Mouse (Mus musculus) lung, embryonic 14.5 days (tissue): ENCODE data around the gene Cd3g. TPM values are rescaled to one million over a fixed set of nuclear protein-coding genes. Genes with fewer than 3 reads are reported as not detected.

Experiments
- ATAC-seq: fragments of 200-750 bp; cut with Nextera tagmentation; 2 replicates; pipeline ENCODE4 v1.8.0; 2017; ENCODE audit warnings: mild to moderate bottlenecking, moderate TSS enrichment, moderate library complexity; ENCODE audit not compliant: insufficient read depth
- DNase-seq: peaks from one replicate; pipeline ENCODE4 v3.0.0-alpha.2; 2015
- H3K27ac ChIP-seq: fragments of 300-500 bp; sonication (generic); 2 replicates; pipeline ENCODE4 v1.5.1; 2014; ENCODE audit warnings: low read depth, mild to moderate bottlenecking, moderate library complexity
- H3K27me3 ChIP-seq: fragments of 300-500 bp; sonication (generic); 2 replicates; pipeline ENCODE4 v1.6.1; 2014; ENCODE audit warnings: low read length, control low read depth; ENCODE audit not compliant: insufficient read depth
- H3K36me3 ChIP-seq: fragments of 300-500 bp; sonication (generic); 2 replicates; pipeline ENCODE4 v1.6.1; 2014; ENCODE audit warnings: control low read depth; ENCODE audit not compliant: insufficient read depth
- H3K4me1 ChIP-seq: fragments of 300-500 bp; sonication (generic); 2 replicates; pipeline ENCODE4 v1.6.1; 2014; ENCODE audit warnings: antibody characterized with exemption, control low read depth; ENCODE audit not compliant: insufficient read depth
- H3K4me2 ChIP-seq: fragments of 300-500 bp; sonication (generic); 2 replicates; pipeline ENCODE4 v1.6.1; 2014; ENCODE audit warnings: mild to moderate bottlenecking
- H3K4me3 ChIP-seq: fragments of 300-500 bp; sonication (generic); 2 replicates; pipeline ENCODE4 v1.5.1; 2014; ENCODE audit warnings: low read depth, low read length
- H3K9ac ChIP-seq: fragments of 300-500 bp; sonication (generic); 2 replicates; pipeline ENCODE4 v1.6.1; 2014
- H3K9me3 ChIP-seq: fragments of 300-500 bp; sonication (generic); 2 replicates; pipeline ENCODE4 v1.6.1; 2016; ENCODE audit warnings: low read depth, low read length, control low read depth
- CTCF ChIP-seq: IDR thresholded peaks from 2 replicates; pipeline ENCODE4 v1.5.1; 2016; ENCODE audit warnings: antibody characterized with exemption, low read depth
- WGBS: fragments of 180-500 bp; shearing (Covaris S2); extraction: QIAGEN DNeasy Blood & Tissue Kit; methylation state at CpG from one replicate; pipeline ENCODE4 v1.1.7; 2014; 5-methylcytosine and 5-hydroxymethylcytosine counted together
- polyA plus RNA-seq: library from polyadenylated mRNA; unstranded; fragments of >200 nt; fragmentation: Nextera tagmentation; extraction: Ambion mirVana; gene quantifications from 2 replicates; pipeline ENCODE4 v1.2.1, GENCODE M21; 2014

Cd3g gene
- polyA plus RNA-seq, 1 experiment from 2014 or later: 0.34 TPM

DNA sequence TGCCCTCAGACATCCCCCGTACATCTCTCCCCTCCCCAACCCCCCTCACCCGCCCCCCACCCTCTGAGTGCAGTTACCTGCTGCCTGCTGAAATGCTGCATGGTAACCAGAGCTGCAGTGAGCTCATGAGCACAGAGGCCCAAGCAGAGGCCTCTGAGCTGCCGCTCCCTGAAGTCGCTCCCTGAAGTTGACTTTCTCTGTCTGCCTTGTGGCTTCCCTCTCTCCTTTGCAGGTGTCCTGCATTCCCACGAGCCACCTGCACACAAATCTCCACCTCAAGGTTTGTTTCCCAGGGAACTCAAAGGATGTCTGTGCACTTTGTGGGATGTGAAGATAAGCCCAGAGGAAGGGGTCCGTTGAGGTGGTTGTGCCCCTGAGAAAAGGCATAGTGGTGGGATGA lies 31.1 kb upstream of the Cd3g start:
- H3K4me3 ChIP-seq: no peak overlapping the region
- no peaks in the 10 kb centered on the region for H3K27me3 ChIP-seq
- DNase-seq (no peak), ATAC-seq (no peak)
- no peaks in the 10 kb centered on the region for H3K4me1 ChIP-seq
- no peak overlapping the region for H3K4me2 ChIP-seq
- H3K36me3 ChIP-seq: no peaks in the 10 kb centered on the region
- H3K27ac ChIP-seq: no peak overlapping the region
- no peak for TF ChIP-seq CTCF
- H3K9ac ChIP-seq: no peak overlapping the region
- no peaks in the 10 kb centered on the region for H3K9me3 ChIP-seq
- WGBS: 35% methylated on average over 6 of the region's 6 CpGs

DNA sequence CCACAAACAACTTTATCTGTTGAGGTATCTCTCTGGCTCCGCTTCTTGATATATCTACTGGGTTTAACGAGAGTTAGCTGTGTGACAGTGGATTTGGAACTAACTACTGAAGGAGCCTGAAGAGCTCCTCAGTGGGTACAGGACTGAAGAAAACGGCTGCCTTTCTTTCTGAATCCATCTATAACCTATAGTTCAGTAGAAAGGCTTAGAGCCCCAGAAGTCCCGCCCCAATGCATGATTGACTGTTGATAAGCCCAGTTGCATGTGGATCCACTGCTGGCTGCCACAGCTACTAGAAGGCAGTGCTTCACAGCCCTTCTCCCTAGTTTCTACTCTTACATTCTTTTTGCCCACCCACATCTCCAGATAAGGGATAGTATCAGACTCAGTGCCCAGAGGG lies 30.2 kb upstream of the Cd3g start:
- Histone ChIP-seq H3K4me3 (no peak overlapping the region), H3K9me3 (no peaks in the 10 kb centered on the region), H3K27ac (no peak overlapping the region), H3K9ac (no peak overlapping the region), H3K4me1 (no peaks in the 10 kb centered on the region), H3K36me3 (no peaks in the 10 kb centered on the region), H3K27me3 (no peaks in the 10 kb centered on the region), H3K4me2 (no peak overlapping the region)
- WGBS: 62% methylated on average over 4 of the region's 4 CpGs
- ATAC-seq: no peak
- TF ChIP-seq CTCF: no peak
- DNase-seq: peak; percentile 7

DNA sequence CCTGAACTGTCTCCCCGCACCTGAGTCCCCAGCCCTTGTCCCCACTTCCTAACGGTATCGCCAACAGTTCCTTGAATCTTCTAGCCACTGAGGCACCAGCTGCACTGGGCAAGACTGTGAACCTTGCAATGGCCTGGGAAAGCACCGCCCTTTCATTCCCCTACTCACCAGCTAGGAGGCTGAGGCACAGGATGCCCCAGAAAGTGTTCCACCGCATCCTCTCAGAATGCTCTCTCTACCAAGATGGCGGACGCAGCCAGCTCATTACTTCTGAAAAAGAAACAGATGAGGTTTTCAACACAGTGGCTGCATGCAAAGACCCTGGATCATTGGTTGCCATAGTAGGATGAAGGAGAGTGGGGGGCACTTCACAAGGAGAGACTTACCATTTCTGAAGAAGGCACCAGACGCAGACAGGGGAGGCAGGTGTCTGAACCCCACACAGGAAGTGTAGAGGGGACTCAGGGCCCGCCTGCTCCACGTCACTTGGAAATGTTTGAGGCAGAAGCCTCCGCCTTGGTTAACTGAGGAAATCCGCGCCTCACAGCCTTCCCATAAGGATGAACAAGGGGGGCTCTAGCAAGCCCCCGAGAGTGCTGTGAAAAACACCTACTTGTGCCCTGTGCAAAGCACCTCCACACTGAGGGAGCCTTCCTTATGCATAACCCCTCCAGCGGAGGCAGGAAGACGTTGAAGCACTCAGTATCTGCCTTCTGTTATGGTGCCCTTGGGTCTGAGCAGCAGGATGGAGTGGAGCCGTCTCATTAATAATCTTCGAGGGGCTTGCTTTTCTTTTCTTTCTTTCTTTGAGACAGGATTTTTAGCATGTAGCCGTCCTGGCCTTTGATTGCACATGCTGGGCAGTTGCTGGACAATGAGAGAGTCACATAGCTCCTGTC lies 29.2 kb upstream of the Cd3g start, which contains the start of gene Cd3e:
Gene Cd3e (minus strand): TSS at position 448 of the 899 bp plus-strand sequence.
- Histone ChIP-seq H3K9me3 (no peaks in the 10 kb centered on the region), H3K27ac (no peak within 1 kb of the TSS), H3K9ac (no peak within 1 kb of the TSS), H3K4me1 (no peaks in the 10 kb centered on the region), H3K4me3 (no peak within 1 kb of the TSS), H3K27me3 (no peaks in the 10 kb centered on the region), H3K36me3 (no peaks in the 10 kb centered on the region), H3K4me2 (no peak within 1 kb of the TSS)
- no peak for ATAC-seq
- DNase-seq: no peak
- no peak for TF ChIP-seq CTCF
- WGBS: 82% methylated on average over 19 of the region's 19 CpGs

DNA sequence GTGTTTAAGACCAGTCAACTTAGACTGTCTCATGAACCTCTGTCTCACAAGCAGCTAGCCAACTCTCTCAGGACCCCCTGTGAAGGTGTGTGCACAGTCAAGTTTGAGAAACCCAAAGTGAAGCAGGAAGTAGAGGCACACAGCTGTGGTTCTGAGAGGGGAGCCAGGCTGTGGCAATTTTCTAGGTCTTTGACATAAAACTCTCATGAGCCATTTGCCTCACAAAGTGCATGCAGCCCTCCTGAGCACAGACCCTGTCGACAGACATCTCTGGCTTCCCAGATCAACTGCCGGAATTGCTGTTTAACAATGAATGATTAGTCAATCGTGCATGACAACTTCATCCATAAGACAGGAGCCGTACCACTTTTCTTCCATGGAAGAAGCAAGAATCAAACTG lies 28.1 kb upstream of the Cd3g start:
- Histone ChIP-seq H3K4me2 (no peak overlapping the region), H3K27ac (no peak overlapping the region), H3K4me3 (no peak overlapping the region), H3K4me1 (no peaks in the 10 kb centered on the region), H3K27me3 (no peaks in the 10 kb centered on the region), H3K36me3 (no peaks in the 10 kb centered on the region), H3K9ac (no peak overlapping the region), H3K9me3 (no peaks in the 10 kb centered on the region)
- no peak for ATAC-seq
- 72% methylated on average over 4 of the region's 4 CpGs for WGBS
- TF ChIP-seq CTCF: no peak
- no peak for DNase-seq

DNA sequence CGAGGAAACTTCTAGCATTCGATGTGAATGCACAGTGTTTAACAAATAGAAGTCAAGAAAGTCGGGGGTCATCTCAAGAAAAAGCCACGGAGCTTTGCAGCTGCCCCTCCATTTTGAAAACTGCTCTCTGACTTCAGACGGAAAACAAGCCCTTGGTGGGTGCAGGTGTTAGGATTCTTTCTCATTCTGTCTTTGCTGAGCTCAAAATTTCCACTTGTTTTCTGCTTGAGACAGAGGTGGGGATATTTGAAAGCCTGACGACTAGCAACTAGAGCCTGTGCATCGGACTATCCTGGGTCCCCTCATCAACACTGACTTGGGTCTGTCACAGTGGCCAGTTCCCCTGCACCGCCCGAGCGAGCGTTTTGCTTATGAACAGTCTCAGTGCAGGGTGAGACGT lies 27.2 kb upstream of the Cd3g start:
- Histone ChIP-seq H3K27me3 (no peaks in the 10 kb centered on the region), H3K4me2 (no peak overlapping the region), H3K27ac (no peak overlapping the region), H3K9me3 (no peaks in the 10 kb centered on the region), H3K36me3 (no peaks in the 10 kb centered on the region), H3K4me1 (no peaks in the 10 kb centered on the region), H3K4me3 (no peak overlapping the region), H3K9ac (no peak overlapping the region)
- 64% methylated on average over 12 of the region's 12 CpGs for WGBS
- ATAC-seq (no peak), DNase-seq (no peak)
- no peak for TF ChIP-seq CTCF

DNA sequence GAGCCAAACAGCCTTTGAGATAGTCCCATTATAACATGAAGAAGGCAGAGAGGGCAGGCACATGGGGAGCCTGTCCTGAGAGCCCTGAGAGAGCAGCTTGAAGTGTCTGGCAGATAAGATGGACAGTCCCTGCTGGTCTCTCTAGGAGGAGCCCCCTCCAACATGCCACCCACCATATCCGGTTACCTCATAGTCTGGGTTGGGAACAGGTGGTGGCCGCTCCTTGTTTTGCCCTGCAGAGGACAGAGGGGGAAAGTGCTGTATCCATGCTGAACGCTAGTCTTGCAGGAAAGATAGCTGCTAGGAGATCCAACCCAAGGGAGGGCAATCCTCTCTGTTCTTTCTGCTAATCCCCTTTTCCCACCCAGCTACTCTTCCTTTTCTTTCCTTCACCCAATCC lies 20.0 kb upstream of the Cd3g start:
- Histone ChIP-seq H3K9ac (no peak overlapping the region), H3K27me3 (no peaks in the 10 kb centered on the region), H3K9me3 (no peaks in the 10 kb centered on the region), H3K36me3 (no peaks in the 10 kb centered on the region), H3K4me3 (no peak overlapping the region), H3K4me1 (no peaks in the 10 kb centered on the region), H3K27ac (no peak overlapping the region), H3K4me2 (no peak overlapping the region)
- TF ChIP-seq CTCF: no peak
- 50% methylated on average over 3 of the region's 3 CpGs for WGBS
- ATAC-seq (no peak), DNase-seq (no peak)

DNA sequence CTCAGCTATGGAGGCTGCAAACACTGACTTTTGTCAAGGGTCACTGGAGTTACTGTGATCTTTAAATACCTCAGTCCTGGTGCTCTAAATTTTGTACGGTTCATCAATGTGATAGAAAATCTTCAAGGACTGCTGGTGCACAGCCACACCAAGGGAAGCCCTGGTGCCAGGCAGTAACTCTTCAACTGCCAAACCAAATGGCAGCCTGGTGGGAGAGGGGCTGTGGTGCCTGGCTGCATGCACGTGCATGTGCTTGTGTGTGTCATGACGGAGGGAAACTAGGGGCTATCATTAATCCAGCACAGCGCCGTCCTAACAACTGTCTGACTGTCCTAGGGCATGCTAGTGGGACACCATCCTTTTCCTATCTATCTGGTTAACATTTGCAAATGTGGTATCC lies 19.5 kb upstream of the Cd3g start:
- DNase-seq: no peak
- H3K4me1 ChIP-seq: no peaks in the 10 kb centered on the region
- no peak for ATAC-seq
- no peak overlapping the region for H3K27ac ChIP-seq
- H3K36me3 ChIP-seq: no peaks in the 10 kb centered on the region
- no peaks in the 10 kb centered on the region for H3K27me3 ChIP-seq
- H3K9ac ChIP-seq: no peak overlapping the region
- no peak overlapping the region for H3K4me3 ChIP-seq
- H3K9me3 ChIP-seq: no peaks in the 10 kb centered on the region
- no peak for TF ChIP-seq CTCF
- no peak overlapping the region for H3K4me2 ChIP-seq
- 71% methylated on average over 5 of the region's 5 CpGs for WGBS
